Mouse (Mus musculus): Measurements from ENCODE around the gene Fam161a.

DNA sequence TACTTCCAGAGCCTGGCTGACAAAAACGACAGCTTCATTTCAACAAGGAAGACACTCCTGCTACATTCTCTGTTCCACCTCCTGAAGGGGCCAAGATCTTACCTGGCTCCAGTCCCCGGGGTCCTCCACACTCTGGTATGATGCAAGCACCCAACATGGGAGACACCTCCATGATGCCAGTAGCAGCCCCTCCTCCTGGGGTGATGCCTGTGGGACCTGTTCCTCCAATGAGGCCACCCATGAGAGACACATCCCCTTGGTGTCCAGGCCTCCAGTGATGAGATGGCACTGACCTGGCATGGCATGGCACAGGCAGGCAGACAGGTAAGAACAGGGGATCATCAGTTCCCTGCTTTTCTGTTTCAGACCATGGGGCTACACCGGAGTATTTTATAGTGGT is 29.1 kb upstream of the Fam161a start:
- TF ChIP-seq CTCF (conservative IDR thresholded peaks at IDR 0.05; ENCODE audit: low read length) (no peak), NANOG (IDR thresholded peaks at IDR 0.05; ENCODE audit: borderline replicate concordance, low read length) (no peak)

Data from E14TG2a.4 (cell line).